Mouse (Mus musculus) spleen, adult 2 months (tissue): ENCODE measurements around the gene Msh5.
"Not testable (repeated sequence)": the region's sequence is repeated elsewhere in the genome, so short reads cannot be mapped to it uniquely, and the experiment has no call there.

Experiments
- CTCF ChIP-seq: fragments of 200-500 bp; IDR thresholded peaks from 2 replicates; pipeline ENCODE4 v1.5.1; 2011; ENCODE audit warnings: mild to moderate bottlenecking, inconsistent platforms; ENCODE audit not compliant: insufficient read depth, insufficient read length, insufficient replicate concordance; ENCODE audit errors: extremely low read depth
- POLR2A ChIP-seq: fragments of 200-500 bp; IDR thresholded peaks from 2 replicates; pipeline ENCODE4 v1.6.1; 2011; ENCODE audit warnings: low read depth, low read length, inconsistent platforms

GRCm38 (mm10) chr17:34995927-34996326 lies 50.6 kb downstream of the Msh5 start:
- TF ChIP-seq POLR2A, CTCF: not testable (repeated sequence)
